Mouse (Mus musculus): ENCODE data around the gene Tmem178. TPM values are rescaled to one million over a fixed set of nuclear protein-coding genes. Genes with fewer than 3 reads are reported as not detected.

Gene Tmem178
- polyA plus RNA-seq, 1 experiment from 2014 or later, result 0.82 TPM

- Histone ChIP-seq H3K27me3 (replicated peaks) (no peaks in the 10 kb centered on the region), H3K36me3 (peaks cover 81% of the 10 kb centered on the region), H3K9me3 (replicated peaks) (no peaks in the 10 kb centered on the region), H3K4me1 (peaks cover 53% of the 10 kb centered on the region), H3K4me3 (no peak overlapping the region), H3K9ac (no peak overlapping the region; the same call in 1 of the 2 replicates), H3K27ac (peak overlapping the region; percentile 36; the same call in 1 of the 2 replicates), H3K4me2 (no peak overlapping the region)
- peak; percentile 78 for ATAC-seq
- 39% methylated on average over 2 of the region's 2 CpGs for WGBS (ENCODE audit: insufficient replicate concordance)
These were observed 97.2 kb downstream of the Tmem178 start for GRCm38 (mm10) chr17:81041662-81042061.

GRCm38 (mm10) chr17:81044356-81044755 lies 99.9 kb downstream of the Tmem178 start:
- H3K27ac ChIP-seq, result no peak overlapping the region
- no peak overlapping the region for H3K4me3 ChIP-seq
- no peak overlapping the region for H3K4me2 ChIP-seq
- no peak overlapping the region for H3K9ac ChIP-seq
- no peaks in the 10 kb centered on the region for H3K9me3 ChIP-seq (replicated peaks)
- peaks cover 46% of the 10 kb centered on the region for H3K4me1 ChIP-seq
- H3K27me3 ChIP-seq (replicated peaks), result no peaks in the 10 kb centered on the region
- ATAC-seq, result no peak
- 80% methylated on average over 3 of the region's 3 CpGs for WGBS (ENCODE audit: insufficient replicate concordance)
- peaks cover 72% of the 10 kb centered on the region for H3K36me3 ChIP-seq

GRCm38 (mm10) chr17:81045115-81045514 lies 100.7 kb downstream of the Tmem178 start:
- 75% methylated on average over 6 of the region's 6 CpGs for WGBS (ENCODE audit: insufficient replicate concordance)

GRCm38 (mm10) chr17:81045525-81046150 lies 101.2 kb downstream of the Tmem178 start:
- peaks cover 37% of the 10 kb centered on the region for H3K4me1 ChIP-seq
- no peak overlapping the region for H3K9ac ChIP-seq
- 0 out of 2 replicates have a peak, but pooled peaks have one; percentile 38 for ATAC-seq
- peaks cover 69% of the 10 kb centered on the region for H3K36me3 ChIP-seq
- no peak overlapping the region for H3K4me2 ChIP-seq
- H3K27me3 ChIP-seq (replicated peaks), result no peaks in the 10 kb centered on the region
- H3K27ac ChIP-seq, result no peak overlapping the region
- WGBS (ENCODE audit: insufficient replicate concordance), result 77% methylated on average over 9 of the region's 9 CpGs
- no peaks in the 10 kb centered on the region for H3K9me3 ChIP-seq (replicated peaks)
- H3K4me3 ChIP-seq, result no peak overlapping the region

More at GRCm38 (mm10) chr17:81045115-81045514, 100.7 kb downstream of the Tmem178 start:
- Histone ChIP-seq H3K9ac (no peak overlapping the region), H3K36me3 (peaks cover 69% of the 10 kb centered on the region), H3K27ac (no peak overlapping the region), H3K4me1 (peaks cover 42% of the 10 kb centered on the region), H3K27me3 (replicated peaks) (no peaks in the 10 kb centered on the region), H3K4me3 (no peak overlapping the region), H3K4me2 (no peak overlapping the region), H3K9me3 (replicated peaks) (no peaks in the 10 kb centered on the region)
- no peak for ATAC-seq

GRCm38 (mm10) chr17:81047930-81048564 lies 103.6 kb downstream of the Tmem178 start:
- no peak for ATAC-seq
- peaks cover 65% of the 10 kb centered on the region for H3K36me3 ChIP-seq

More at GRCm38 (mm10) chr17:81047930-81048564, 103.6 kb downstream of the Tmem178 start:
- Histone ChIP-seq H3K27ac (no peak overlapping the region), H3K4me2 (no peak overlapping the region), H3K9ac (no peak overlapping the region), H3K27me3 (replicated peaks) (no peaks in the 10 kb centered on the region), H3K9me3 (replicated peaks) (no peaks in the 10 kb centered on the region), H3K4me3 (no peak overlapping the region), H3K4me1 (peaks cover 15% of the 10 kb centered on the region)
- 81% methylated on average over 7 of the region's 7 CpGs for WGBS (ENCODE audit: insufficient replicate concordance)

Other genes with a start within 250 kb of the Tmem178 start
- 5.8 and 6.3 TPM in 2 replicates for gene Map4k3, start 216.1 kb upstream of the Tmem178 start, polyA plus RNA-seq (2016; fragmentation: Nextera tagmentation; extraction: Ambion mirVana)
- gene Thumpd2, start 120.5 kb downstream of the Tmem178 start, polyA plus RNA-seq (2016; fragmentation: Nextera tagmentation; extraction: Ambion mirVana), result 9.3 and 10.5 TPM in 2 replicates

All from liver, embryonic 12.5 days (tissue).